Mouse (Mus musculus) heart, embryonic 11.5 days (tissue): ENCODE measurements around the gene Gm10220. TPM values are rescaled to one million over a fixed set of nuclear protein-coding genes. Genes with fewer than 3 reads are reported as not detected.
"Not testable (repeated sequence)": the region's sequence is repeated elsewhere in the genome, so short reads cannot be mapped to it uniquely, and the experiment has no call there.

Experiments
- ATAC-seq: fragments of 200-750 bp; cut with Nextera tagmentation; replicated peaks from 2 replicates; pipeline ENCODE4 v1.8.0; 2017; ENCODE audit warnings: moderate library complexity; ENCODE audit not compliant: insufficient number of reproducible peaks, low FRiP score, low TSS enrichment
- H3K27ac ChIP-seq: fragments of 300-500 bp; sonication (generic); 2 replicates; pipeline ENCODE4 v1.5.1; 2014; ENCODE audit warnings: mild to moderate bottlenecking, low read depth, low read length
- H3K27me3 ChIP-seq: fragments of 300-500 bp; sonication (generic); 2 replicates; pipeline ENCODE4 v1.6.1; 2014; ENCODE audit warnings: mild to moderate bottlenecking, low read length, mixed read lengths; ENCODE audit not compliant: control insufficient read depth, insufficient read depth
- H3K36me3 ChIP-seq: fragments of 300-500 bp; sonication (generic); 2 replicates; pipeline ENCODE4 v1.6.1; 2014; ENCODE audit warnings: mild to moderate bottlenecking, low read length, moderate library complexity, mixed read lengths; ENCODE audit not compliant: control insufficient read depth, insufficient read depth
- H3K4me1 ChIP-seq: fragments of 300-500 bp; sonication (generic); 2 replicates; pipeline ENCODE4 v1.6.1; 2014; ENCODE audit warnings: low read length; ENCODE audit not compliant: control insufficient read depth, insufficient read depth
- H3K4me2 ChIP-seq: fragments of 300-500 bp; sonication (generic); 2 replicates; pipeline ENCODE4 v1.6.1; 2014; ENCODE audit warnings: mild to moderate bottlenecking, moderate library complexity
- H3K4me3 ChIP-seq: fragments of 300-500 bp; sonication (generic); 2 replicates; pipeline ENCODE4 v1.5.1; 2014; ENCODE audit warnings: low read depth, low read length
- H3K9ac ChIP-seq: fragments of 300-500 bp; sonication (generic); 2 replicates; pipeline ENCODE4 v1.6.1; 2014; ENCODE audit warnings: mild to moderate bottlenecking, low read depth, low read length, moderate library complexity
- H3K9me3 ChIP-seq: fragments of 300-500 bp; sonication (generic); replicated peaks from 2 replicates; pipeline ENCODE4 v1.6.1; 2016; ENCODE audit warnings: low read length; ENCODE audit not compliant: control insufficient read depth
- WGBS: fragments of 180-500 bp; shearing (Covaris S2); extraction: QIAGEN DNeasy Blood & Tissue Kit; methylation state at CpG from one replicate; pipeline ENCODE4 v1.1.7; 2014; ENCODE audit not compliant: insufficient replicate concordance; 5-methylcytosine and 5-hydroxymethylcytosine counted together
- polyA plus RNA-seq: library from polyadenylated mRNA; unstranded; fragments of >200 nt; fragmentation: Nextera tagmentation; extraction: Ambion mirVana; gene quantifications from 2 replicates; pipeline ENCODE4 v1.2.1, GENCODE M21; 2014

Gm10220 gene
- polyA plus RNA-seq: not detected in 2 replicates

DNA sequence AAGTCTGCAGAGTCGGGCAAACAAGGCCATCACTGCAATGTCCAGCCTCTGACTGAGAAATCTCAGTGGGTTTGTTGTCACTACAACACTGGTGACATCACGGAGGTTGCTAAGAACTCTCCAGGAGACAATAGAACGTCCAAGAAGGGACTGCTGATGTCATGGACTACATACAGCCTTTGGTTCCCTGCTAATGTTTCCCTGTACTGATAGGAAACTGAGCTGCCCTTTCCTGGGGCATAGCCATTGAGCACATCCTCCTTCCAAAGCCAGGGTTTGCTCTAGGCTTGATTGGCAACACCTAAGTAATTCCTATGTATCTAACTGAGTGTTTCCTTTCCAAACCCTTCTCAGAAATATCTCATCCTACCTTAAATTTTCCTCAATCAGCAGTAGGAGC lies at the start of gene Gm10220:
TSS of gene Gm10220 (minus strand) at position 101 of the 400 bp plus-strand sequence.
- no CpG with 5 or more reads among the region's 3 CpGs for WGBS
- not testable (repeated sequence) for ATAC-seq, H3K4me2 ChIP-seq

DNA sequence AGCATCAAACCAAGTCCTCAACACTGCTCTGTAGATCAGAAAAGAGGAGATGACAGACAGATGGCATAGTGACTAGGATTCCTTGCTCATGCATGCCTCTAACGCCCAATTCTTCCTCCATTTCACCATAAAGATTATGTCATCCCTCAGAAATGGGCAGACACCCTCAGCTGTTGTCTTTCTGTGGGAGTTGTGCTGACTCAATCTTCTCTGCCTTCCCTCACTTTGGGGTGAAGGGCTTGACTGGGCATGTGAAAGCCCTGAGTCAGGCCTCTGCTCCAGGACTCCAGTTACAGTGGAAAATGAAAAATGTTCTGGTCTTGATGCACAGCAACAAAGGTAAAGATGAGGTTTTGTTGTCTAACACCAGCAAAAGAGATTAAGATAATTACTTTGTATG lies 48.6 kb upstream of the Gm10220 start:
- H3K4me3 ChIP-seq: no peak overlapping the region
- H3K27ac ChIP-seq: no peak overlapping the region
- WGBS: 66% methylated on average over 1 of the region's 1 CpGs
- no peaks in the 10 kb centered on the region for H3K9me3 ChIP-seq
- no peaks in the 10 kb centered on the region for H3K27me3 ChIP-seq
- no peaks in the 10 kb centered on the region for H3K36me3 ChIP-seq
- no peak for ATAC-seq
- H3K4me1 ChIP-seq: peaks cover 2% of the 10 kb centered on the region; the same call in 1 of the 2 replicates
- H3K9ac ChIP-seq: no peak overlapping the region
- H3K4me2 ChIP-seq: no peak overlapping the region

More for the DNA sequence above, at the start of gene Gm10220:
- not testable (repeated sequence) for H3K36me3 ChIP-seq, H3K9me3 ChIP-seq, H3K27me3 ChIP-seq, H3K27ac ChIP-seq, H3K9ac ChIP-seq, H3K4me1 ChIP-seq, H3K4me3 ChIP-seq

DNA sequence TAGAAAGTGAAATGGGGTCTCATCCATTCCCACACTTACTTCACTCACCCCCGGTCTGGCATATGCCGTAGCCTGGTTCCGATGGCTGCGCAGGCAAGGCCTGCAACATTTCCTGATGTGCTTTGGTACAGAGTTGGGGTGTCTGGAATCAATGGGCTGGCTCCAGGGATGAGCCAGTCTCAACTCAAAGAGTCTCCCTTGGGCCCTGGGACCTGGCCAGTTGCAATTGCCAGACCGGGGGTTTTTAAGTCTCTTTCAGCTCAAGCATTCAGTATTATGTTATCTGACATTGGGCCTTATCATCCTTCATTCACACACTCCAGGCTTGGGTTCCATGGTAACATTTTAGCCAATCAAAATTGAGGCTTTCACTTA lies 44.6 kb upstream of the Gm10220 start:
- Histone ChIP-seq H3K9ac (no peak overlapping the region), H3K9me3 (no peaks in the 10 kb centered on the region), H3K36me3 (no peaks in the 10 kb centered on the region), H3K27me3 (no peaks in the 10 kb centered on the region), H3K4me3 (no peak overlapping the region), H3K4me1 (peaks cover 2% of the 10 kb centered on the region; the same call in 1 of the 2 replicates), H3K4me2 (no peak overlapping the region; the same call in 1 of the 2 replicates), H3K27ac (no peak overlapping the region)
- 76% methylated on average over 5 of the region's 5 CpGs for WGBS
- no peak for ATAC-seq

DNA sequence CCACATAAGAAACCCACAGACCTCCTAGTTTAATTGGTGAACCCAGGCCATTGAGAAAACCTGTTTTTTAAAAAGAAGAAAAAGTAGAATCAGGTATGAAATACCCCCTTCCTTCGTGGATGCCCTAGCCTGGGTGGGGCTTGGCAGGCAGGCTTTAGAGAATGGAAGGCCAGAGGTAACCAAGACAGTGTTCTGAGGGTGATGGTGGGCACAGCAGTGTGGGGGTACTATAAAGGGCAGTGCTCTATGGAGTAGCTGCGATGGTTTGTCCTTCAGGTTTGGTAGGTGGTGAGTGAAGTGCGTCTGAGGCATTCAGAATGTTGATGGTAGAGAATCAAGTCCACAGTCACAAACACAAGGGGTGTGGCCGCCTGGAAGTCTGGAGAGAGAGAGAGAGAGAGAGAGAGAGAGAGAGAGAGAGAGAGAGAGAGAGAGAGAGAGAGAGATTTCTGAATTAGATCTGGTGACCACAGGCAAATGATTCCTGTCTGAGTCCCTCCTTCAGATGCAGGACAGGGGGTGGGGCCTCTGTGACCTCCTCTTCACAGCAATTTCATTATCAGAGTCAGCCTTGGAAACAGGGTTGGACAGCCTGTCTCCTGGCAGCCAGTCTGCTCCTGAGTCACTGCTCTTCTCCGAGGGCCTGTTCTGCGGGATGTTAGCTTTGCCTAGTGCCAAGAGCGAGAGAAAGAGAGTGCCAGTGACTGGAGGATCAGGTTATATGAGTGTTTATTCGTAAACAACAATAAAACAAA lies 44.0 kb upstream of the Gm10220 start:
- Histone ChIP-seq H3K9me3 (no peaks in the 10 kb centered on the region), H3K36me3 (no peaks in the 10 kb centered on the region), H3K4me1 (peaks cover 2% of the 10 kb centered on the region; the same call in 1 of the 2 replicates), H3K27ac (no peak overlapping the region), H3K9ac (no peak overlapping the region), H3K27me3 (no peaks in the 10 kb centered on the region), H3K4me2 (no peak overlapping the region; the same call in 1 of the 2 replicates), H3K4me3 (no peak overlapping the region)
- no peak for ATAC-seq
- 55% methylated on average over 8 of the region's 8 CpGs for WGBS

DNA sequence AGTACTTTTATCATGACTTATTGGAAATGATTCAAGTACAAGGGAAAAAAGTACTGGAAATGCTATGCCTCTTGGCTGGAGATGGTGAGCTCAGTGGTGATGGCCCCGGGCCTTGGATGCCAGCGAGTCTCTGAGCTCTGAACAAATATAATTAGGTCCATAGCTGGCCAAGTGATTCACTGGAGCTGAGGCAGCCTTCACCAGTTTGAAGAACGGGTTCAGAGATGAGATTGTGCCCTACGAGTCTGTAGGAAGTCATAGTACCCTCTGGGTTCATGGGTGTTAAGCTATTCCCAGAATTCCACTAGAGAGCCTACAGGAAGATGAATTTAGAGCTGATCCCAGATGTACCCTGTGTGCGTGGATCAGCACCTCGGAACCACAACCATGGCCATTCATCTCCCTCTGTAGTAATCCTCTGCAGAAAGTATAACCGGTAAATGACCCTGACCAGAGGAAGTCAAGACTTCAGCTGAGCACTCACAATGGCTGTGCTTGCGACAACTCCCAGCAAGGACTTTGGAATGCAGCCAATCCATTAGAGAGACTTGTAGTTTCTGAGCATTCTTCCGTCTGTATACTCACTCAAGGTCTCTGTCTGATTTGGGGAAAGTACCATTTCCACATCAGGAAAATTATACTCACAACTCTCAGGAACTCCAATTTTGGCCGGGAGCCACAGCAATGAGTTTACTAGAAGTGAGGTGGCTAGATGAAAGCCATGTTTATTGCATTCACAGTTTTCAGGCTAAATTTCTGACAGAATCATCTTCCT lies 36.4 kb upstream of the Gm10220 start:
- Histone ChIP-seq H3K4me2 (no peak overlapping the region), H3K4me1 (no peaks in the 10 kb centered on the region), H3K9me3 (no peaks in the 10 kb centered on the region), H3K4me3 (no peak overlapping the region), H3K27ac (no peak overlapping the region), H3K9ac (no peak overlapping the region), H3K27me3 (no peaks in the 10 kb centered on the region), H3K36me3 (no peaks in the 10 kb centered on the region)
- ATAC-seq: no peak
- 69% methylated on average over 10 of the region's 10 CpGs for WGBS

DNA sequence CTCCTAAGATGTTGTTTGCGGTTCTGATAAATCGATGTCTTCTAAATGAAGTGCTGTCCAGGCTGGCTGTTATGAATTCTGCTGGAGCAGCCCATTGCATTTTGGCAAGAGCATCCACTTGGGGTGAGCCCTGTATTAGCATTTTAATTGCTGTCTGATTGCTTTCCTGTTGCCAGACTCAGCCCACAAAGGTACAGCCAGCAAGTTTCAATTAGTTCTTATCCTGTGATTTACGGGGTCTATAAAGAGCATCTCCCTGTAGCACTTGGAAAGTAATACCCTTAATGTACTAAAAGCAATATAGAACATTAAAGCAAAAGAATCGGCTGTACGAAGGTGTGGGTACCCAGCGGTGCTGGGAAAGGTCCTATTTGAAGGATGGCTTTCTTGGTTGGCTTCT lies 21.7 kb upstream of the Gm10220 start:
- no peaks in the 10 kb centered on the region for H3K36me3 ChIP-seq
- no peak overlapping the region for H3K27ac ChIP-seq
- no peak overlapping the region for H3K9ac ChIP-seq
- H3K4me1 ChIP-seq: no peaks in the 10 kb centered on the region
- H3K4me2 ChIP-seq: no peak overlapping the region
- H3K9me3 ChIP-seq: no peaks in the 10 kb centered on the region
- H3K27me3 ChIP-seq: no peaks in the 10 kb centered on the region
- no peak for ATAC-seq
- WGBS: 84% methylated on average over 6 of the region's 6 CpGs
- H3K4me3 ChIP-seq: no peak overlapping the region

DNA sequence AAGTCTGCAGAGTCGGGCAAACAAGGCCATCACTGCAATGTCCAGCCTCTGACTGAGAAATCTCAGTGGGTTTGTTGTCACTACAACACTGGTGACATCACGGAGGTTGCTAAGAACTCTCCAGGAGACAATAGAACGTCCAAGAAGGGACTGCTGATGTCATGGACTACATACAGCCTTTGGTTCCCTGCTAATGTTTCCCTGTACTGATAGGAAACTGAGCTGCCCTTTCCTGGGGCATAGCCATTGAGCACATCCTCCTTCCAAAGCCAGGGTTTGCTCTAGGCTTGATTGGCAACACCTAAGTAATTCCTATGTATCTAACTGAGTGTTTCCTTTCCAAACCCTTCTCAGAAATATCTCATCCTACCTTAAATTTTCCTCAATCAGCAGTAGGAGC lies 16.0 kb downstream of the Gm10220 start, which contains the start of gene 5031410I06Rik:
TSS of gene 5031410I06Rik (minus strand) at position 101 of the 400 bp plus-strand sequence.
- WGBS: no CpG with 5 or more reads among the region's 3 CpGs
- not testable (repeated sequence) for H3K4me1 ChIP-seq, H3K36me3 ChIP-seq, H3K9ac ChIP-seq, H3K4me2 ChIP-seq, ATAC-seq, H3K27ac ChIP-seq, H3K9me3 ChIP-seq, H3K27me3 ChIP-seq, H3K4me3 ChIP-seq

DNA sequence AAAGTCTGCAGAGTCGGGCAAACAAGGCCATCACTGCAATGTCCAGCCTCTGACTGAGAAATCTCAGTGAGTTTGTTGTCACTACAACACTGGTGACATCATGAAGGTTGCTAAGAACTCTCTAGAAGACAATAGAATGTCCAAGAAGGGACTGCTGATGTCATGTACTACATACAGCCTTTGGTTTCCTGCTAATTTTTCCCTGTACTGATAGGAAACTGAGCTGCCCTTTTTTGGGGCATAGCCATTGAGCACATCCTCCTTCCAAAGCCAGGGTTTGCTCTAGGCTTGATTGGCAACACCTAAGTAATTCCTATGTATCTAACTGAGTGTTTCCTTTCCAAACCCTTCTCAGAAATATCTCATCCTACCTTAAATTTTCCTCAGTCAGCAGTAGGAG lies 32.0 kb downstream of the Gm10220 start, which contains the start of gene Gm10471:
TSS of gene Gm10471 (minus strand) at position 101 of the 400 bp plus-strand sequence.
- H3K27me3 ChIP-seq, ATAC-seq, H3K4me3 ChIP-seq, H3K4me1 ChIP-seq, H3K36me3 ChIP-seq, H3K27ac ChIP-seq, H3K9ac ChIP-seq, H3K4me2 ChIP-seq, H3K9me3 ChIP-seq: not testable (repeated sequence)
- WGBS: 58% methylated on average over 1 of the region's 1 CpGs
